Mouse (Mus musculus): ENCODE measurements around the gene Ror1. TPM values are rescaled to one million over a fixed set of nuclear protein-coding genes. Genes with fewer than 3 reads are reported as not detected.

The Ror1 gene
- total and polyA plus RNA-seq, 3 experiments, result 0.05 TPM; not detected in 2

DNA sequence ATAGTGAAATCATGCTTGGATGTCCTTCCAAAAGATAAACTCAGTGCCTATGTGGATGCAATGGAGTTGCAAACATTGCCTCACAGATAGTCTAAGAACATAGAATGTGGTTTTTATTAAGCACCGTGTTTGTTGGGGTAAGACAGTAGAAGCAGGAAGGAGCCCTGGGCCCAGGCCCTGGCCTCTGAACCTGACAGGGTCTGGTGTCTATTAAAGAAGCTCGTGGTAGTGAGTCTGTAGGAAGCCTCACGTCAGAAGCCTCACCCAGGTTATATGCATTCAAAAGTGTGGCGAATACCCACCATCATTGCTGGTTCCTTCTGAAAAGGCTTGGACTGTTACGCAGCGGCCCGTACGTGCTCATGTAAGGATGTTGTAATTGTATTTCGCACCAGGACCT, 157.8 kb downstream of the Ror1 start:
- Histone ChIP-seq H3K9me3 (replicated peaks) (peaks cover 21% of the 10 kb centered on the region; the same call in 1 of the 2 replicates), H3K4me1 (ENCODE audit: insufficient read depth, low read depth, low read length) (no peaks in the 10 kb centered on the region), H3K27me3 (ENCODE audit: insufficient read depth, low read length) (no peaks in the 10 kb centered on the region), H3K36me3 (replicated peaks) (no peaks in the 10 kb centered on the region), H3K4me3 (ENCODE audit: low read depth, low read length) (no peak overlapping the region)
- TF ChIP-seq GATA2 (IDR thresholded peaks at IDR 0.05; ENCODE audit: borderline replicate concordance, low read depth, low read length), result no peak
- no peak for TF ChIP-seq POLR2AphosphoS5 (IDR thresholded peaks at IDR 0.05; ENCODE audit: insufficient replicate concordance, low read depth, low read length)
- TF ChIP-seq GATA1 (IDR thresholded peaks at IDR 0.05; ENCODE audit: borderline replicate concordance, low read length), result no peak
- TF ChIP-seq CTCF (IDR thresholded peaks at IDR 0.05; ENCODE audit: low read depth, low read length), result no peak
- no peak for TF ChIP-seq TAL1 (conservative IDR thresholded peaks at IDR 0.05; ENCODE audit: low read depth, low read length)
- ATAC-seq (ENCODE audit: extremely low read depth, insufficient number of reproducible peaks, low FRiP score, poor library complexity, severe bottlenecking) (no peak), DNase-seq (ENCODE audit: low spot score) (no peak)

DNA sequence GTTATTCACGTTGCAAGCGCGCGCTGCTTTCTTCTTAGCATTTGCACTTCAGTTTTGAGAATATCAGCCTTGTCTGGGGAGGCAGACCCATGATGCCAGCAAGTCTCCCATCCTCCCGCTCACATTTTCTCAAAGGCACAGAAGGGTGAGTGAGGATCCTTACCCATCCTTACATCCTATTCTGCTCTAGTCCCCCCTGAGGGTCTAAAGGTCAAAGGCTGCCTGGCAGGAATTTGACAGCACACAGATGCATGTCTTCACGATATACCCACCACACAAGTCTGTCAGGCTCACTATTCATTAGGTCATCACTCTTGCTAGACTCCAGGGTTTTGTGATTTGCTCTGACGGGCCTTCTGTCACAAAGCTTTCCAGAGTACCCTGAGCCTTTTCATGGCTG, 158.2 kb downstream of the Ror1 start:
- TF ChIP-seq CTCF (IDR thresholded peaks at IDR 0.05; ENCODE audit: low read depth, low read length), result no peak
- no peak for TF ChIP-seq POLR2AphosphoS5 (IDR thresholded peaks at IDR 0.05; ENCODE audit: insufficient replicate concordance, low read depth, low read length)
- TF ChIP-seq GATA1 (IDR thresholded peaks at IDR 0.05; ENCODE audit: borderline replicate concordance, low read length), result no peak
- no peak for TF ChIP-seq GATA2 (IDR thresholded peaks at IDR 0.05; ENCODE audit: borderline replicate concordance, low read depth, low read length)
- no peak for TF ChIP-seq TAL1 (conservative IDR thresholded peaks at IDR 0.05; ENCODE audit: low read depth, low read length)
- H3K9me3 ChIP-seq (replicated peaks), result peaks cover 20% of the 10 kb centered on the region; the same call in 1 of the 2 replicates
- no peak overlapping the region for H3K4me3 ChIP-seq (ENCODE audit: low read depth, low read length)
- no peaks in the 10 kb centered on the region for H3K36me3 ChIP-seq (replicated peaks)
- H3K4me1 ChIP-seq (ENCODE audit: insufficient read depth, low read depth, low read length), result no peaks in the 10 kb centered on the region
- DNase-seq (ENCODE audit: low spot score) (no peak), ATAC-seq (ENCODE audit: extremely low read depth, insufficient number of reproducible peaks, low FRiP score, poor library complexity, severe bottlenecking) (no peak)
- no peaks in the 10 kb centered on the region for H3K27me3 ChIP-seq (ENCODE audit: insufficient read depth, low read length)

DNA sequence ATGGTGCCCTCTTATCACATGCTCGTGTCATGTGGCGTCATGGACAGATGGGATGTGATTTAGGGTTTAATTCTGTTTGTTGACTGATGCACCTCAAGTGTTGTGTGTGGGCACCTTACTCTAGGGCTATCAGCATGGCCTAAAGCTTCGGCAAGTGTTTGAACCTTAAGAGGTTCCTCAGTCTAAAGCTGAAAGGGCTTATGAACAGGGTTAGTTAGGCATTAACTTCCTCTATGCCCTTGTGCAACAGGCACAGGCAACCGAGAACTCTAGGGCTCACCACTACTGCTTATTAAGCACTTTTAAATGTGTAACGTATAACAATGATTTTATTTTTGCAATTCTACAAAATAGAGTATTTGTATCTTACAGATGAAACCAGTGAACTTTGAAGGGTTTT, 162.9 kb downstream of the Ror1 start:
- no peak for ATAC-seq (ENCODE audit: extremely low read depth, insufficient number of reproducible peaks, low FRiP score, poor library complexity, severe bottlenecking)
- TF ChIP-seq GATA2 (IDR thresholded peaks at IDR 0.05; ENCODE audit: borderline replicate concordance, low read depth, low read length) (no peak), POLR2AphosphoS5 (IDR thresholded peaks at IDR 0.05; ENCODE audit: insufficient replicate concordance, low read depth, low read length) (no peak), GATA1 (IDR thresholded peaks at IDR 0.05; ENCODE audit: borderline replicate concordance, low read length) (no peak), TAL1 (conservative IDR thresholded peaks at IDR 0.05; ENCODE audit: low read depth, low read length) (no peak), CTCF (IDR thresholded peaks at IDR 0.05; ENCODE audit: low read depth, low read length) (no peak)
- Histone ChIP-seq H3K4me3 (ENCODE audit: low read depth, low read length) (no peak overlapping the region), H3K36me3 (replicated peaks) (no peaks in the 10 kb centered on the region), H3K27me3 (ENCODE audit: insufficient read depth, low read length) (no peaks in the 10 kb centered on the region), H3K4me1 (ENCODE audit: insufficient read depth, low read depth, low read length) (no peaks in the 10 kb centered on the region), H3K9me3 (replicated peaks) (peaks cover 18% of the 10 kb centered on the region; the same call in 1 of the 2 replicates)
- DNase-seq (ENCODE audit: low spot score), result no peak

- Histone ChIP-seq H3K9me3 (replicated peaks) (peaks cover 6% of the 10 kb centered on the region), H3K36me3 (replicated peaks) (no peaks in the 10 kb centered on the region), H3K4me3 (ENCODE audit: low read depth, low read length) (no peak overlapping the region), H3K4me1 (ENCODE audit: insufficient read depth, low read depth, low read length) (no peaks in the 10 kb centered on the region), H3K27me3 (ENCODE audit: insufficient read depth, low read length) (no peaks in the 10 kb centered on the region)
- TF ChIP-seq POLR2AphosphoS5 (IDR thresholded peaks at IDR 0.05; ENCODE audit: insufficient replicate concordance, low read depth, low read length), result no peak
- no peak for DNase-seq (ENCODE audit: low spot score)
- no peak for ATAC-seq (ENCODE audit: extremely low read depth, insufficient number of reproducible peaks, low FRiP score, poor library complexity, severe bottlenecking)
Measured at GRCm38 (mm10) chr4:100263917-100264316, 168.3 kb downstream of the Ror1 start.

GRCm38 (mm10) chr4:100271059-100271735, 175.6 kb downstream of the Ror1 start:
- no peaks in the 10 kb centered on the region for H3K36me3 ChIP-seq (replicated peaks)
- H3K4me1 ChIP-seq (ENCODE audit: insufficient read depth, low read depth, low read length), result no peaks in the 10 kb centered on the region
- no peak for ATAC-seq (ENCODE audit: extremely low read depth, insufficient number of reproducible peaks, low FRiP score, poor library complexity, severe bottlenecking)
- no peak for DNase-seq (ENCODE audit: low spot score)
- H3K9me3 ChIP-seq (replicated peaks), result peaks cover 5% of the 10 kb centered on the region; the same call in 1 of the 2 replicates
- H3K4me3 ChIP-seq (ENCODE audit: low read depth, low read length), result no peak overlapping the region
- TF ChIP-seq POLR2AphosphoS5 (IDR thresholded peaks at IDR 0.05; ENCODE audit: insufficient replicate concordance, low read depth, low read length) (no peak), TAL1 (conservative IDR thresholded peaks at IDR 0.05; ENCODE audit: low read depth, low read length) (no peak), GATA2 (IDR thresholded peaks at IDR 0.05; ENCODE audit: borderline replicate concordance, low read depth, low read length) (no peak), GATA1 (IDR thresholded peaks at IDR 0.05; ENCODE audit: borderline replicate concordance, low read length) (no peak), CTCF (IDR thresholded peaks at IDR 0.05; ENCODE audit: low read depth, low read length) (no peak)
- H3K27me3 ChIP-seq (ENCODE audit: insufficient read depth, low read length), result no peaks in the 10 kb centered on the region

DNA sequence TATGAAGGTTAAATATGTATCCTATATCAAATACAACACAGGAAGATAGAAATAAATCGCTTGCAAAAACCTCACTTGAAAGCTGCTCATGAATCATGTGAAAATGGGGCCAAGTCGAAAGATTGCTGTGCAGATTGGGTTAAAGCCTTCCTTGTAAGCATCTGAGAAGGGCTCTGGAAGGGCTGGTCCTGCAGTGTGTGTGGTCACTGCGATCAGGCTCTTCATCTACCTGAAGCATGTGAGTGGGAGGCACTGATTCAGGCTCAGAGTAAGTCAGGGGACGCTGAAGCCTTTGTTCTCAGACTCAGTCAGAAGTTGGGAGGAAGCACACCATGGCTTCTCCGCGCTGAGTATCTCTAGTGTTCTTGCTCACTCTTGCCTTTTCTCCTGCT, 176.1 kb downstream of the Ror1 start:
- no peak for TF ChIP-seq GATA1 (IDR thresholded peaks at IDR 0.05; ENCODE audit: borderline replicate concordance, low read length)
- Histone ChIP-seq H3K36me3 (replicated peaks) (no peaks in the 10 kb centered on the region), H3K4me1 (ENCODE audit: insufficient read depth, low read depth, low read length) (no peaks in the 10 kb centered on the region), H3K9me3 (replicated peaks) (peaks cover 9% of the 10 kb centered on the region; the same call in 1 of the 2 replicates), H3K4me3 (ENCODE audit: low read depth, low read length) (no peak overlapping the region), H3K27me3 (ENCODE audit: insufficient read depth, low read length) (no peaks in the 10 kb centered on the region)
- no peak for ATAC-seq (ENCODE audit: extremely low read depth, insufficient number of reproducible peaks, low FRiP score, poor library complexity, severe bottlenecking)
- no peak for DNase-seq (ENCODE audit: low spot score)

GRCm38 (mm10) chr4:100273356-100273755, 177.8 kb downstream of the Ror1 start:
- no peaks in the 10 kb centered on the region for H3K36me3 ChIP-seq (replicated peaks)
- peaks cover 9% of the 10 kb centered on the region; the same call in 1 of the 2 replicates for H3K9me3 ChIP-seq (replicated peaks)
- no peak overlapping the region for H3K4me3 ChIP-seq (ENCODE audit: low read depth, low read length)
- H3K4me1 ChIP-seq (ENCODE audit: insufficient read depth, low read depth, low read length), result no peaks in the 10 kb centered on the region
- ATAC-seq (ENCODE audit: extremely low read depth, insufficient number of reproducible peaks, low FRiP score, poor library complexity, severe bottlenecking) (no peak), DNase-seq (ENCODE audit: low spot score) (no peak)
- no peak for TF ChIP-seq TAL1 (conservative IDR thresholded peaks at IDR 0.05; ENCODE audit: low read depth, low read length)
- TF ChIP-seq CTCF (IDR thresholded peaks at IDR 0.05; ENCODE audit: low read depth, low read length), result no peak
- TF ChIP-seq POLR2AphosphoS5 (IDR thresholded peaks at IDR 0.05; ENCODE audit: insufficient replicate concordance, low read depth, low read length), result no peak
- no peak for TF ChIP-seq GATA1 (IDR thresholded peaks at IDR 0.05; ENCODE audit: borderline replicate concordance, low read length)
- no peak for TF ChIP-seq GATA2 (IDR thresholded peaks at IDR 0.05; ENCODE audit: borderline replicate concordance, low read depth, low read length)
- no peaks in the 10 kb centered on the region for H3K27me3 ChIP-seq (ENCODE audit: insufficient read depth, low read length)
